Mouse (Mus musculus): ENCODE measurements at regions not wholly inside any gene's neighbourhood (a gene's known extent, or its start where the extent isn't known, plus 50 kb on each side); places are given as distances from the start of the nearest gene placed in this dataset.

- TF ChIP-seq CTCF (IDR thresholded peaks at IDR 0.05; ENCODE audit: control insufficient read depth, insufficient read depth, low read length) (no peak), POLR2A (IDR thresholded peaks at IDR 0.05; ENCODE audit: borderline replicate concordance, control insufficient read depth, low read depth, low read length) (no peak)
Observed at GRCm38 (mm10) chr12:70739316-70739715, 86.0 kb upstream of the Frmd6 start.
